Mouse (Mus musculus): ENCODE data around the gene Pth2. TPM values are rescaled to one million over a fixed set of nuclear protein-coding genes. Genes with fewer than 3 reads are reported as not detected.

The Pth2 gene
- not detected in 2 replicates for polyA plus RNA-seq (2016; fragmentation: Nextera tagmentation; extraction: Ambion mirVana)

DNA sequence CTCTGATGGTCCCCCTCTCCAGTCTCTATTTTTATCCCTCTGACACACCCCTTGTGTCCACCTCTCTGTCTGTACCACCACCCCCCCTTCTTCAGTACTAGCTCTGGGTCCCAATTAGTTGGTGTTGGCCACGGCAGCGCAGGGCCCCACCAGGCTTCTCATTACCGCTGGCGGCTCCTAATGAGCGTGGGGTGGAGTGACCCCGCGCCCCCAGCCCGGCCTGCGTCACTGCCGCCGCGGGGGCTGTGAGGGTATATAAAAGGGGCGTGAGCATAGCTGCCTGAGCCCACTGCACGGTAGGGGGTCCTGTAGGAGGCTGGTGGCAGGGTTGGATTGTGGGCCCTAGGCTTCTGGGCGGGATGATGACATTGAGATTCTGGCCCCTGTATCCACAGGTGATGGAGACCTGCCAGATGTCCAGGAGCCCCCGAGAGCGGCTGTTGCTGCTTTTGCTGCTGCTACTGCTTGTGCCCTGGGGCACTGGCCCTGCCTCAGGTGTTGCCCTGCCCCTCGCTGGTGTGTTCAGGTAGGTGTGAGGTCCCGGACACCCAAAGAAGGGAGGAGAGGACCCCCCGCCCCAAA, at the start of gene Pth2:
Gene Pth2, plus strand, starts transcription at position 100 of the 582 bp plus-strand sequence.
- WGBS, result 17% methylated on average over 20 of the region's 20 CpGs
- Histone ChIP-seq H3K27me3 (replicated peaks) (peaks cover 97% of the 10 kb centered on the region), H3K9me3 (0 out of 2 replicates have a peak, but pooled peaks cover 4% of the 10 kb centered on the region), H3K4me2 (replicated peaks) (peak within 1 kb of the TSS; percentile 54), H3K4me1 (peaks cover 21% of the 10 kb centered on the region), H3K9ac (no peak within 1 kb of the TSS), H3K36me3 (no peaks in the 10 kb centered on the region), H3K27ac (no peak within 1 kb of the TSS), H3K4me3 (peak within 1 kb of the TSS; percentile 5; the same call in 1 of the 2 replicates)
- ATAC-seq (ENCODE audit: low FRiP score, low read depth), result no peak

- Histone ChIP-seq H3K9me3 (no peaks in the 10 kb centered on the region), H3K4me1 (peaks cover 13% of the 10 kb centered on the region), H3K9ac (no peak overlapping the region), H3K4me3 (no peak overlapping the region), H3K27ac (no peak overlapping the region), H3K36me3 (peaks cover 7% of the 10 kb centered on the region), H3K27me3 (replicated peaks) (peaks cover 15% of the 10 kb centered on the region; the same call in 1 of the 2 replicates), H3K4me2 (replicated peaks) (no peak overlapping the region)
- no peak for ATAC-seq (ENCODE audit: low FRiP score, low read depth)
- 88% methylated on average over 11 of the region's 11 CpGs for WGBS
Measured at GRCm38 (mm10) chr7:45131850-45132249, 48.9 kb upstream of the Pth2 start.

GRCm38 (mm10) chr7:45133446-45134159, 47.2 kb upstream of the Pth2 start:
- 72% methylated on average over 8 of the region's 8 CpGs for WGBS
- no peak for ATAC-seq (ENCODE audit: low FRiP score, low read depth)
- Histone ChIP-seq H3K4me1 (peaks cover 6% of the 10 kb centered on the region; the same call in 1 of the 2 replicates), H3K27ac (no peak overlapping the region), H3K4me3 (no peak overlapping the region), H3K9me3 (no peaks in the 10 kb centered on the region), H3K36me3 (no peaks in the 10 kb centered on the region), H3K27me3 (replicated peaks) (peaks cover 15% of the 10 kb centered on the region; the same call in 1 of the 2 replicates), H3K4me2 (replicated peaks) (no peak overlapping the region), H3K9ac (no peak overlapping the region)

- 6% methylated on average over 12 of the region's 12 CpGs for WGBS
- no peak overlapping the region for H3K9ac ChIP-seq
- H3K4me1 ChIP-seq, result peaks cover 6% of the 10 kb centered on the region; the same call in 1 of the 2 replicates
- H3K27ac ChIP-seq, result no peak overlapping the region
- no peak for ATAC-seq (ENCODE audit: low FRiP score, low read depth)
- peak overlapping the region; percentile 21; the same call in 1 of the 2 replicates for H3K4me2 ChIP-seq (replicated peaks)
- H3K4me3 ChIP-seq, result no peak overlapping the region
- no peaks in the 10 kb centered on the region for H3K9me3 ChIP-seq
- H3K36me3 ChIP-seq, result no peaks in the 10 kb centered on the region
- H3K27me3 ChIP-seq (replicated peaks), result peaks cover 15% of the 10 kb centered on the region; the same call in 1 of the 2 replicates
Measured at GRCm38 (mm10) chr7:45134544-45135026, 46.2 kb upstream of the Pth2 start.

DNA sequence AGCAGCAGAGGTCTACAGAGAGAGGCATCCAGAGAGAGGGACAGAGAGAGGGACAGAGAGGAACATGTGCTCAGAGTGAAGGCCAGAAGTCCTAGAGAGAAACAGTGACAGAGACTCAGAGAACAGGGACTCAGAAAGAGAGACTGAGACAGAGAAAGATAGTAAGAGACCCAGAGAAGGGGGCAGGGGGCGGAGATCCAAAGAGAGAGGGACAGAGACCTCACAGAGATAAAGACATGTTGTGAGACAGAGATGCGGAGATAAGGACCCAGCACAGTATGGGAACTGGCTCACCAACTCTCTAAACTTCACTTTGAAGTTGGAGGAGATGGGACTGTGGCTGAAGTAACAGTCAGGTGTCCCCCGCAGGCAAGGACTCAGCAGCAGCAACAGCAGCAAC, 45.4 kb upstream of the Pth2 start:
- WGBS, result 80% methylated on average over 3 of the region's 3 CpGs

DNA sequence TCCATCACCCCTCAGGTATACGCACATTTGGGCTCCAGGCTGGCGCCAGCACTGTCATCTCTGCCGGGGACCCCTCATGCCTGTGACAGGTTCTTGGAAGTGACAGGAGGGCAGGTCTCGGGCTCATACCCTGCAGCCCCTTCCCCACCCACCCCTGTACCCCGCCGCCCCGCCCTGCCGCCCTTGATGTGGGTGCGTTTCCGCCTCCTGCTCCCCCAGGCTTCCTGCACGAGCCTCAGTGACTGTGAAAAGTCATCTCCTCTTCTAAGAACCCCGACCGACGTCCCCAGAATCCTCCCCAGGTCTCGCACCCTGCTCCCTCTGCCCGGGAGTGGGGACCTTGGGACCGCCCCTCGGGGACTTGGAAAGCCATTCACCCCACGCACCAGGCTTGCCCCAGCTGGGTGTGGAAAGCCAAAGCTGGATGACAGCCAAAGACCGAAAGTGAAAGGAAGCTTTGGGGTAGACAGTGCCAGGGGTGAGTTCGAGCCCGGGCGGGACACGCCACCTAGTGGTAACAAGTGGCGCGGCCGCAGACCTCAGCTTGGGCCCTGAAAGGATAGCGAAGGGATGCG, 44.7 kb upstream of the Pth2 start, which contains the start of the genes Gm45713 and Flt3l:
Gene Gm45713, minus strand, starts transcription at position 239 of the 575 bp plus-strand sequence.
Gene Flt3l, minus strand, starts transcription at position 440 of the 575 bp plus-strand sequence.
- 3% methylated on average over 29 of the region's 29 CpGs for WGBS
- no peaks in the 10 kb centered on the region for H3K9me3 ChIP-seq
- H3K27ac ChIP-seq, result no peak within 1 kb of the TSS
- peak; percentile 83 for ATAC-seq (ENCODE audit: low FRiP score, low read depth)
- peaks cover 15% of the 10 kb centered on the region; the same call in 1 of the 2 replicates for H3K27me3 ChIP-seq (replicated peaks)
- peak within 1 kb of the TSS; percentile 74 for H3K4me2 ChIP-seq (replicated peaks)
- no peaks in the 10 kb centered on the region for H3K36me3 ChIP-seq
- H3K4me3 ChIP-seq, result peak within 1 kb of the TSS; percentile 44
- H3K9ac ChIP-seq, result peak within 1 kb of the TSS; percentile 56
- peaks cover 6% of the 10 kb centered on the region; the same call in 1 of the 2 replicates for H3K4me1 ChIP-seq

More for the DNA sequence above, 45.4 kb upstream of the Pth2 start:
- H3K27ac ChIP-seq, result no peak overlapping the region
- H3K27me3 ChIP-seq (replicated peaks), result peaks cover 15% of the 10 kb centered on the region; the same call in 1 of the 2 replicates
- no peak overlapping the region for H3K4me3 ChIP-seq
- peaks cover 6% of the 10 kb centered on the region; the same call in 1 of the 2 replicates for H3K4me1 ChIP-seq
- ATAC-seq (ENCODE audit: low FRiP score, low read depth), result no peak
- H3K9me3 ChIP-seq, result no peaks in the 10 kb centered on the region
- H3K36me3 ChIP-seq, result no peaks in the 10 kb centered on the region
- H3K9ac ChIP-seq, result no peak overlapping the region
- peak overlapping the region; percentile 74 for H3K4me2 ChIP-seq (replicated peaks)

DNA sequence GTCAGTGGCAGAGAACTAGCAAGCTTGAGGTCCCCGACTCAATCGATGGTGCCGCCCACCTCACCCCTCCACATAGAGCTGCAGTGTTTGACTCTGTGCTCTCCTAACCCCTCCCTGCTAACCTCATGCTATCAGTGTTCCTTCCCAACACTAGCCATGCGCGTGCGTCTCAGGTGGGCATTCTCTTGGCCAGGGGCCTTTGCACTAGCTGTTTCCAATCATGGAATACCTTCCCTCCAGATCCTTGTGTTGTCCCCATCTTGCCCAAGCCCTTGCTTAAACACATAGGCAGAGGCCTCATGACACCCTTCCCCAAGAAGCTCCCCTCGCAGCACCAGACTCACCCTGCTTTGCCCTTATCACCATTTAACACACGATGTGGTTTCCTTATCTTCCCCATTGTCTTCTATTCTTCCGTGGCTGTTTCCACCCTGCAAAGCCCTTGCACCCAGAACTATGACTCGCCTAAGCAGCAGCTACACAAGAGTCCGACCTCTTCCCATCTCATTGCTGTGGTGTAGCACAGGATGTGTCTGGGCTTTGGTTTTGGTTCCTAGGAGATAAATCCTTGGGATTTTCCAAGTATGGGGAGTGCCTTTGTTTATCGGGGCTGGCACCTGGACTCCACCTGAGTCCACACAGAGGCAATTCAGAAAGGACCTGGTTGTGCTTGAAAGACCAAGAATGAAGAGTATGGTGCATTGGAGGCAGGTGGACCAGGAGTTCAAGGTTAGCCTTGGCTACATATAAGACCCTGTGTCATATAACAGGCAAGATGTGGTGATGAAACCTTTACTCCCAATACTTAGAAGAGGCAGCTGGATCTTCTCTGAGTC, 43.4 kb upstream of the Pth2 start:
- peaks cover 6% of the 10 kb centered on the region; the same call in 1 of the 2 replicates for H3K4me1 ChIP-seq
- H3K36me3 ChIP-seq, result peaks cover 4% of the 10 kb centered on the region; the same call in 1 of the 2 replicates
- no peak overlapping the region for H3K27ac ChIP-seq
- no peak overlapping the region for H3K4me3 ChIP-seq
- no peak for ATAC-seq (ENCODE audit: low FRiP score, low read depth)
- no peak overlapping the region for H3K4me2 ChIP-seq (replicated peaks)
- H3K27me3 ChIP-seq (replicated peaks), result peaks cover 15% of the 10 kb centered on the region; the same call in 1 of the 2 replicates
- H3K9me3 ChIP-seq, result no peaks in the 10 kb centered on the region
- H3K9ac ChIP-seq, result no peak overlapping the region
- WGBS, result 81% methylated on average over 12 of the region's 12 CpGs

GRCm38 (mm10) chr7:45138403-45138802, 42.4 kb upstream of the Pth2 start:
- Histone ChIP-seq H3K4me3 (no peak overlapping the region), H3K36me3 (peaks cover 13% of the 10 kb centered on the region; the same call in 1 of the 2 replicates), H3K27me3 (replicated peaks) (peaks cover 15% of the 10 kb centered on the region; the same call in 1 of the 2 replicates), H3K9me3 (no peaks in the 10 kb centered on the region), H3K4me2 (replicated peaks) (no peak overlapping the region), H3K9ac (no peak overlapping the region), H3K27ac (no peak overlapping the region), H3K4me1 (peaks cover 6% of the 10 kb centered on the region; the same call in 1 of the 2 replicates)
- ATAC-seq (ENCODE audit: low FRiP score, low read depth), result no peak
- WGBS, result 76% methylated on average over 1 of the region's 1 CpGs

DNA sequence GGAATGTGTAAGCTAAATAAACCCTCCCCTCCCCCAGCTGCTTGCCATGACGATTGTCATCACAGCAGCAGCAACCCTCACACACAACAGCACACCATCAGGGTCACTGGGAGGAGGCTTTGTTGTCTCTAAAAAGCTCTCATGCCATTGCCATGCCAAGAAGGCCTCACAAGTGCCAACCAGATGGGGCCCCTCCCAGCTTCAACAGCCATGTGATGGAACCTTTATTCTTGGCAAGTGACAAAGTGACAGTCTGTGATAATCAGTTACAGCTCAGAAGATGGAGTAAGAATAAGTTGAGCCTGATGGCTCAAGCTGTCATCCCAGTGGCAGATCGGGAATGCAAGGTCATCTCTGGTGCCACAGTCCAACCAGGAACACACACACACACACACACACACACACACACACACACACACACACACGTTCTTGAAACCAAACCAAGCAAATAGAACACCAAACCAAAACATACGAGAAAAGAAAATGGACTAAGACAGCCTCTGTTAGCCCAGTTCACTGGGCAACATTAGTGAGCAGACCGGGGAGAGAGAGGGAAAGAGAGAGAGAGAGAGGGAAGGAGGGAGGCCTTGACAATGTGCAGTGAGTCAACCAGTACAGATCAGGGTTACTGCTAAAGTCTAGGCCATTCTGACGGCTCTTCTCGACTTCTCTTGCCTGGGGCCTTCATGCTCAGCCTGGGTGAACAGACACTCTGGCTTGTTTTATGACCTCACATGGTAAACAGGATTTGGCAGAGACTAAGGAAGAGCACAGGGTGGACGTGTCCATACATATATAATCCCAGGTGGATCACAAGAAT, 40.7 kb upstream of the Pth2 start:
- no peak overlapping the region for H3K27ac ChIP-seq
- H3K9me3 ChIP-seq, result no peaks in the 10 kb centered on the region
- 87% methylated on average over 8 of the region's 8 CpGs for WGBS
- H3K9ac ChIP-seq, result no peak overlapping the region
- ATAC-seq (ENCODE audit: low FRiP score, low read depth), result no peak
- H3K4me2 ChIP-seq (replicated peaks), result no peak overlapping the region
- H3K4me3 ChIP-seq, result no peak overlapping the region
- H3K4me1 ChIP-seq, result peaks cover 6% of the 10 kb centered on the region; the same call in 1 of the 2 replicates
- peaks cover 8% of the 10 kb centered on the region; the same call in 1 of the 2 replicates for H3K27me3 ChIP-seq (replicated peaks)
- H3K36me3 ChIP-seq, result peaks cover 27% of the 10 kb centered on the region

GRCm38 (mm10) chr7:45141319-45141718, 39.5 kb upstream of the Pth2 start:
- Histone ChIP-seq H3K9me3 (no peaks in the 10 kb centered on the region), H3K27ac (no peak overlapping the region), H3K36me3 (peaks cover 37% of the 10 kb centered on the region), H3K4me3 (no peak overlapping the region), H3K4me2 (replicated peaks) (no peak overlapping the region), H3K27me3 (replicated peaks) (no peaks in the 10 kb centered on the region), H3K4me1 (0 out of 2 replicates have a peak, but pooled peaks cover under 1% of the 10 kb centered on the region), H3K9ac (no peak overlapping the region)
- 94% methylated on average over 3 of the region's 3 CpGs for WGBS
- no peak for ATAC-seq (ENCODE audit: low FRiP score, low read depth)

Data from neural tube, embryonic 12.5 days (tissue).